Mouse (Mus musculus) ES-E14 (cell line): Measurements from ENCODE around the gene Gm9821. TPM values are rescaled to one million over a fixed set of nuclear protein-coding genes. Genes with fewer than 3 reads are reported as not detected.

Experiments
- DNase-seq: peaks from one replicate; pipeline ENCODE4 v3.0.0-alpha.2; 2013; ENCODE audit warnings: low read depth, low spot score
- H3K27ac ChIP-seq: 2 replicates; pipeline ENCODE4 v1.5.1; 2012; ENCODE audit warnings: low read depth, mild to moderate bottlenecking, low read length, moderate library complexity, mixed read lengths; ENCODE audit not compliant: poor library complexity, insufficient read depth, severe bottlenecking
- H3K36me3 ChIP-seq: 2 replicates; pipeline ENCODE4 v1.6.1; 2012; ENCODE audit warnings: mild to moderate bottlenecking, low read length, moderate library complexity, mixed read lengths; ENCODE audit not compliant: control insufficient read depth, poor library complexity, insufficient read depth, severe bottlenecking
- H3K4me1 ChIP-seq, 2 experiments: fragments of 150-350 bp in 1 of 2; sonication (generic) in 1 of 2; 2 replicates each; pipeline ENCODE4 v1.6.1; 2012; ENCODE audit warnings: low read length in 2 of 2, mild to moderate bottlenecking in 1 of 2, mixed read lengths in 1 of 2; ENCODE audit not compliant: control insufficient read depth in 2 of 2, insufficient read depth in 2 of 2, poor library complexity in 1 of 2
- H3K4me3 ChIP-seq, 2 experiments: fragments of 150-350 bp in 1 of 2; sonication (generic) in 1 of 2; 2 replicates each; pipeline ENCODE4 v1.5.1; 2012; ENCODE audit warnings: low read length in 2 of 2, low read depth in 1 of 2, mild to moderate bottlenecking in 1 of 2, mixed read lengths in 1 of 2; ENCODE audit not compliant: insufficient read depth in 1 of 2, poor library complexity in 1 of 2, severe bottlenecking in 1 of 2
- H3K9ac ChIP-seq: 2 replicates; pipeline ENCODE4 v1.6.1; 2012; ENCODE audit warnings: low read depth, mild to moderate bottlenecking, low read length, mixed read lengths; ENCODE audit not compliant: poor library complexity, insufficient read depth, severe bottlenecking
- H3K9me3 ChIP-seq: fragments of 150-350 bp; sonication (generic); 2 replicates; pipeline ENCODE4 v1.6.1; 2012; ENCODE audit warnings: low read depth, mild to moderate bottlenecking, low read length; ENCODE audit not compliant: control insufficient read depth, insufficient read depth
- CHD2 ChIP-seq: IDR thresholded peaks from 2 replicates; pipeline ENCODE4 v1.6.1; 2014; ENCODE audit warnings: mild to moderate bottlenecking, low read depth, low read length, inconsistent platforms
- HCFC1 ChIP-seq: IDR thresholded peaks from 2 replicates; pipeline ENCODE4 v1.6.1; 2012; ENCODE audit warnings: low read length, inconsistent platforms, borderline replicate concordance; ENCODE audit not compliant: insufficient read depth
- MAFK ChIP-seq: IDR thresholded peaks from 2 replicates; pipeline ENCODE4 v1.6.1; 2014; ENCODE audit warnings: mild to moderate bottlenecking, low read depth, low read length, inconsistent platforms; ENCODE audit not compliant: insufficient read depth
- ZC3H11A ChIP-seq: IDR thresholded peaks from 2 replicates; pipeline ENCODE4 v1.6.1; 2012; ENCODE audit warnings: low read depth, mild to moderate bottlenecking, inconsistent platforms, low read length, borderline replicate concordance
- ZNF384 ChIP-seq: IDR thresholded peaks from 2 replicates; pipeline ENCODE4 v1.6.1; 2012; ENCODE audit warnings: low read depth, low read length, inconsistent platforms
- in situ Hi-C, 2 experiments: fragments of 600-800 bp; cut with MboI; formaldehyde crosslinking; loops; one replicate each; pipeline ENCODE4 v1.15.1; 2025; ENCODE audit warnings: low sequenced_read_pairs in 2 of 2, inconsistent platforms in 1 of 2; ENCODE audit not compliant: unreplicated experiment in 2 of 2
- total RNA-seq: library from RNA; depleted of rRNA; stranded (reverse); fragments of 300-350 nt; gene quantifications from 2 replicates; pipeline ENCODE4 v1.2.3, GENCODE M21; 2012

Gene Gm9821
- total RNA-seq, 1 experiment, result 0.18 TPM

- Histone ChIP-seq H3K4me1 (peaks cover 9 to 34% of the 10 kb centered on the region in 2 experiments; a peak in 3 of 4 replicates), H3K9ac (peak overlapping the region; percentile 36; the same call in 1 of the 2 replicates), H3K9me3 (no peaks in the 10 kb centered on the region), H3K27ac (peak overlapping the region; percentile 63), H3K36me3 (peaks cover 39% of the 10 kb centered on the region), H3K4me3 (0 out of 4 replicates have a peak overlapping the region, but pooled peaks of 1 of the 2 experiments have one; percentile 17)
- no peak for DNase-seq
- in situ Hi-C loops, result no loop called here
- TF ChIP-seq ZC3H11A (no peak), CHD2 (no peak), HCFC1 (no peak), MAFK (no peak), ZNF384 (no peak)
Observed at GRCm38 (mm10) chr2:91933471-91933870, 12.0 kb upstream of the Gm9821 start.

GRCm38 (mm10) chr2:91934016-91934415, 11.5 kb upstream of the Gm9821 start:
- in situ Hi-C loops, result no loop called here
- no peak overlapping the region for H3K9ac ChIP-seq
- no peak overlapping the region for H3K4me3 ChIP-seq
- no peak overlapping the region for H3K27ac ChIP-seq
- DNase-seq, result no peak
- no peaks in the 10 kb centered on the region for H3K9me3 ChIP-seq
- no peak for TF ChIP-seq MAFK
- peaks cover 9 to 29% of the 10 kb centered on the region in 2 experiments; a peak in 3 of 4 replicates for H3K4me1 ChIP-seq
- H3K36me3 ChIP-seq, result peaks cover 42% of the 10 kb centered on the region

GRCm38 (mm10) chr2:91934826-91935525, 10.5 kb upstream of the Gm9821 start:
- Histone ChIP-seq H3K9me3 (no peaks in the 10 kb centered on the region), H3K4me1 (peaks cover 8 to 28% of the 10 kb centered on the region in 2 experiments; a peak in 3 of 4 replicates), H3K36me3 (peaks cover 51% of the 10 kb centered on the region), H3K27ac (no peak overlapping the region), H3K9ac (no peak overlapping the region), H3K4me3 (no peak overlapping the region)
- in situ Hi-C loops, result no loop called here
- TF ChIP-seq ZC3H11A (no peak), HCFC1 (no peak), ZNF384 (no peak), MAFK (no peak)
- no peak for DNase-seq

- in situ Hi-C loops, result no loop called here
- peaks cover 54% of the 10 kb centered on the region for H3K36me3 ChIP-seq
- H3K9ac ChIP-seq, result no peak overlapping the region
- TF ChIP-seq ZC3H11A (no peak), CHD2 (no peak), ZNF384 (no peak), MAFK (no peak), HCFC1 (no peak)
- DNase-seq, result no peak
- peaks cover 8 to 28% of the 10 kb centered on the region in 2 experiments; a peak in 3 of 4 replicates for H3K4me1 ChIP-seq
- H3K4me3 ChIP-seq, result no peak overlapping the region
- H3K27ac ChIP-seq, result no peak overlapping the region
- H3K9me3 ChIP-seq, result no peaks in the 10 kb centered on the region
Observed at GRCm38 (mm10) chr2:91936154-91936553, 9.3 kb upstream of the Gm9821 start.

DNA sequence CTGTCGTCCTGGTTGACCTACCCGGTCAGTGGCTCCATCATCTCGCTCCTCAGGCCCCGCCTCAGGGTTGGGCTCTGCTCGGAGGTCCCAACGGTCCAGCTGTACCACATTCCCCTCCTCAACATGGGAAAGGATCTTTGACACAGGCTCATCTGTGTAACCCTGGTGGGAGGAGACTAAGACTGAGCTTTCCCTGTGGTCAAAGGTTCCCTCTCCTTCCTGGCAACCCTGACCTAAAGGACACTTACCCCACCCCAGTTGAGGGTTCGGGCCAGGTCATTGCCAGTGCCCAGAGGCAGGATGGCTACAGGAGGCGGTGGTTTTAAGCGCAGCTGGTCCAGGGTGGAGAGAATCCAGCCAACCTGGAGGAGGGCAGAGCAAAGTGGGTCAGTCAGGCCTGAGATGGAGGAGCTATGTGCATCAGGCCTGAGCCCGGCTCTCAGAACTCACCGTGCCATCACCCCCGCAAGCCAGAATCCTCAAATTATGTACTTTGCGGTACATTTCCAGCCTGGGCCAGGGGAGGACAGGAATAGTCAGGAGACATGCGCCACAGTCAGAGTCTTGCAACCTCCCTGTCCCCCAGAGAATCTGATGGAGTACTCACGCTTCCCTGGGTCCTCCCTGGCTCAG, 6.1 kb upstream of the Gm9821 start:
- no peak for DNase-seq
- Histone ChIP-seq H3K9me3 (no peaks in the 10 kb centered on the region), H3K4me1 (peaks cover 0 to 16% of the 10 kb centered on the region in 2 experiments; a peak in 2 of 4 replicates), H3K27ac (no peak overlapping the region), H3K36me3 (peaks cover 57% of the 10 kb centered on the region), H3K4me3 (no peak overlapping the region), H3K9ac (no peak overlapping the region)
- in situ Hi-C loops, result no loop called here
- TF ChIP-seq HCFC1, result no peak
- TF ChIP-seq ZNF384, result no peak
- TF ChIP-seq MAFK, result no peak
- TF ChIP-seq ZC3H11A, result no peak
